Mouse (Mus musculus) CD4-positive, CD25-positive, alpha-beta regulatory T cell (primary cell): ENCODE results near the gene Ildr1. TPM values are rescaled to one million over a fixed set of nuclear protein-coding genes. Genes with fewer than 3 reads are reported as not detected.

ENCODE experiments used
- polyA plus RNA-seq: library from polyadenylated mRNA; unstranded; fragments of 100-300 nt; shearing (Covaris generic); gene quantifications from one replicate; pipeline ENCODE4 v1.2.1, GENCODE M21; 2017

Gene Ildr1
- 10.4 TPM for polyA plus RNA-seq

GRCm38 (mm10) chr16:36693818-36694413 lies at the start of gene Ildr1:
Ildr1 (plus strand) TSS chr16:36693978.

GRCm38 (mm10) chr16:36665782-36666181 lies 28.0 kb upstream of the Ildr1 start, which contains the start of gene Cd86:
Cd86 (minus strand) TSS chr16:36666081.

Other genes starting within 250 kb of the Ildr1 start
- not detected for gene Stfa3, start 238.6 kb upstream of the Ildr1 start, polyA plus RNA-seq
- gene Casr, start 131.8 kb upstream of the Ildr1 start, polyA plus RNA-seq = not detected
- gene Cd86, start 27.9 kb upstream of the Ildr1 start, polyA plus RNA-seq = 34.8 TPM
- 1.2 TPM for gene Slc15a2, start 91.0 kb downstream of the Ildr1 start, polyA plus RNA-seq
- 16.1 TPM for gene Iqcb1, start 134.4 kb downstream of the Ildr1 start, polyA plus RNA-seq
- gene Eaf2, start 181.0 kb downstream of the Ildr1 start, polyA plus RNA-seq = 0.75 TPM
- 39.5 TPM for gene Golgb1, start 181.2 kb downstream of the Ildr1 start, polyA plus RNA-seq
- gene Hcls1, start 241.0 kb downstream of the Ildr1 start, polyA plus RNA-seq = 178 TPM